Mouse (Mus musculus): Measurements from ENCODE around the gene Sel1l. TPM values are rescaled to one million over a fixed set of nuclear protein-coding genes. Genes with fewer than 3 reads are reported as not detected.
A peak's percentile ranks its signal among the peaks of the same experiment; 100 is the strongest.
"Not testable (repeated sequence)": the region's sequence is repeated elsewhere in the genome, so short reads cannot be mapped to it uniquely, and the experiment has no call there.

Sel1l gene
- total RNA-seq, 4 experiments from 2014 or later, result 129 to 154 (median 146) TPM

GRCm38 (mm10) chr12:91818726-91819125, 30.2 kb downstream of the Sel1l start:
- no peak for DNase-seq (ENCODE audit: low spot score in 2 of 2)

- DNase-seq (ENCODE audit: low spot score in 2 of 2), result peak in 1 of 2 experiments; percentile 23
Measured at GRCm38 (mm10) chr12:91815990-91816389, 33.0 kb downstream of the Sel1l start.

- no peak for DNase-seq (ENCODE audit: low spot score in 2 of 2)
Measured at GRCm38 (mm10) chr12:91815552-91815951, 33.4 kb downstream of the Sel1l start.

GRCm38 (mm10) chr12:91808911-91809310, 40.0 kb downstream of the Sel1l start:
- DNase-seq (ENCODE audit: low spot score in 2 of 2), result no peak

GRCm38 (mm10) chr12:91807761-91808160, 41.2 kb downstream of the Sel1l start:
- DNase-seq (ENCODE audit: low spot score in 2 of 2), result no peak

- no peak for DNase-seq (ENCODE audit: low spot score in 2 of 2)
Measured at GRCm38 (mm10) chr12:91807095-91807494, 41.9 kb downstream of the Sel1l start.

GRCm38 (mm10) chr12:91804262-91804661, 44.7 kb downstream of the Sel1l start:
- no peak for DNase-seq (ENCODE audit: low spot score in 2 of 2)

GRCm38 (mm10) chr12:91803207-91803932, 45.6 kb downstream of the Sel1l start:
- peak in 1 of 2 experiments; percentile 45 for DNase-seq (ENCODE audit: low spot score in 2 of 2)

GRCm38 (mm10) chr12:91802586-91803206, 46.3 kb downstream of the Sel1l start:
- DNase-seq (ENCODE audit: low spot score in 2 of 2), result no peak

- DNase-seq (ENCODE audit: low spot score in 2 of 2), result no peak
Measured at GRCm38 (mm10) chr12:91800861-91801385, 48.0 kb downstream of the Sel1l start.

GRCm38 (mm10) chr12:91799821-91800335, 49.1 kb downstream of the Sel1l start:
- DNase-seq (ENCODE audit: low spot score in 2 of 2), result no peak

- no peak for DNase-seq (ENCODE audit: low spot score in 2 of 2)
Measured at GRCm38 (mm10) chr12:91799379-91799773, 49.6 kb downstream of the Sel1l start.

GRCm38 (mm10) chr12:91798720-91799378, 50.1 kb downstream of the Sel1l start:
- no peak for DNase-seq (ENCODE audit: low spot score in 2 of 2)

- no peak for DNase-seq (ENCODE audit: low spot score in 2 of 2)
Measured at GRCm38 (mm10) chr12:91796774-91797173, 52.2 kb downstream of the Sel1l start.

- no peak for DNase-seq (ENCODE audit: low spot score in 2 of 2)
Measured at GRCm38 (mm10) chr12:91793266-91793665, 55.7 kb downstream of the Sel1l start.

GRCm38 (mm10) chr12:91791822-91792221, 57.1 kb downstream of the Sel1l start:
- DNase-seq (ENCODE audit: low spot score in 2 of 2), result no peak

- peak in 1 of 2 experiments; percentile 38 for DNase-seq (ENCODE audit: low spot score in 2 of 2)
Measured at GRCm38 (mm10) chr12:91789801-91790200, 59.2 kb downstream of the Sel1l start.

GRCm38 (mm10) chr12:91788446-91788845, 60.5 kb downstream of the Sel1l start:
- not testable (repeated sequence) for DNase-seq (ENCODE audit: low spot score in 2 of 2)

- no peak for DNase-seq (ENCODE audit: low spot score in 2 of 2)
Measured at GRCm38 (mm10) chr12:91787959-91788437, 61.0 kb downstream of the Sel1l start, which contains the start of gene Ston2. Gene Ston2, minus strand, starts transcription at chr12:91788387.

- DNase-seq (ENCODE audit: low spot score in 2 of 2), result no peak
Measured at GRCm38 (mm10) chr12:91786355-91786754, 62.6 kb downstream of the Sel1l start.

- no peak for DNase-seq (ENCODE audit: low spot score in 2 of 2)
Measured at GRCm38 (mm10) chr12:91781432-91781831, 67.5 kb downstream of the Sel1l start.

GRCm38 (mm10) chr12:91780531-91780930, 68.4 kb downstream of the Sel1l start:
- no peak for DNase-seq (ENCODE audit: low spot score in 2 of 2)
